Mouse (Mus musculus) cortical plate, adult 2 months (tissue): ENCODE results near the gene Tm9sf4.

Experiments
- CTCF ChIP-seq: fragments of 200-500 bp; IDR thresholded peaks from 2 replicates; pipeline ENCODE4 v1.5.1; 2011; ENCODE audit warnings: mild to moderate bottlenecking, control low read depth, low read length; ENCODE audit not compliant: insufficient read depth; ENCODE audit errors: extremely low read depth
- POLR2A ChIP-seq: fragments of 200-500 bp; IDR thresholded peaks from 2 replicates; pipeline ENCODE4 v1.6.1; 2011; ENCODE audit warnings: mild to moderate bottlenecking, low read length, control low read depth; ENCODE audit not compliant: insufficient read depth; ENCODE audit errors: extremely low read depth

GRCm38 (mm10) chr2:153117051-153117486 is 44.0 kb upstream of the Tm9sf4 start:
- TF ChIP-seq POLR2A (no peak), CTCF (no peak)
